9 mouse cellular contexts compared by ENCODE assay signal in genomic region chr3:95041625-95042024, GRCm38 (mm10). TPM values are rescaled to one million over a fixed set of nuclear protein-coding genes. Genes with fewer than 3 reads are reported as not detected.
A peak's percentile ranks its signal among the peaks of the same experiment; 100 is the strongest.
DNase-seq lines count a peak whose midpoint lies in the region; ATAC-seq and TF ChIP-seq lines count a peak whose summit lies in the region.
"Had no signal": no experiment of that assay in that cellular context is flagged by ENCODE, and none has a peak within 500 bp of the region (broad histone marks: within the 10 kb centered on the region; RNA-seq: fewer than 3 reads in every experiment).

No protein-coding gene starts in this region.

- H3K27me3 ChIP-seq in liver, adult 2 months (ENCODE audit: control insufficient read depth, insufficient read depth, low read length), result no peaks in the 10 kb centered on the region
- H3K27me3 ChIP-seq in embryonic facial prominence, embryonic 11.5 days (ENCODE audit: control insufficient read depth, insufficient read depth, low read length), result no peaks in the 10 kb centered on the region
- H3K27me3 ChIP-seq in intestine, embryonic 14.5 days (replicated peaks; ENCODE audit: control insufficient read depth, insufficient read depth, low read length), result no peaks in the 10 kb centered on the region
- H3K27me3 ChIP-seq in myocyte (ENCODE audit: control insufficient read depth, insufficient read depth, insufficient read length), result no peaks in the 10 kb centered on the region

- peak overlapping the region; percentile 82 for H3K4me3 ChIP-seq in liver, adult 2 months (ENCODE audit: insufficient read depth, low read depth, low read length)
- peak overlapping the region; percentile 63 for H3K4me3 ChIP-seq in embryonic facial prominence, embryonic 11.5 days (ENCODE audit: low read depth, low read length)
- H3K4me3 ChIP-seq in intestine, embryonic 14.5 days (ENCODE audit: low read depth, low read length), result peak overlapping the region; percentile 84
- H3K4me3 ChIP-seq in myocyte, result peak overlapping the region; percentile 53

- 2% methylated on average over 3 of the region's 3 CpGs for WGBS in liver, adult 2 months
- WGBS in embryonic facial prominence, embryonic 11.5 days, result 18% methylated on average over 3 of the region's 3 CpGs
- 17% methylated on average over 3 of the region's 3 CpGs for WGBS in intestine, embryonic 14.5 days

- H3K4me1 ChIP-seq in liver, adult 2 months (ENCODE audit: control insufficient read depth, insufficient read depth, low read length), result peaks cover 5% of the 10 kb centered on the region
- no peaks in the 10 kb centered on the region for H3K4me1 ChIP-seq in embryonic facial prominence, embryonic 11.5 days (ENCODE audit: control insufficient read depth, insufficient read depth, low read length)
- peaks cover 11% of the 10 kb centered on the region for H3K4me1 ChIP-seq in intestine, embryonic 14.5 days (replicated peaks; ENCODE audit: control insufficient read depth, insufficient read depth, low read length)

- peak; percentile 48 for DNase-seq in liver, adult 2 months (ENCODE audit: extremely low read depth, low read depth, low spot score)
- no peak for DNase-seq in liver
- DNase-seq in embryonic facial prominence, embryonic 11.5 days (ENCODE audit: low spot score), result no peak
- DNase-seq in intestine, embryonic 14.5 days (ENCODE audit: low spot score), result no peak
- no peak for DNase-seq in urinary bladder, postnatal 10 days (ENCODE audit: low spot score)
- no peak for DNase-seq in gastrocnemius, postnatal 36 days
- DNase-seq in embryo, embryonic 11 days, result no peak
- DNase-seq: spleen, adult 18-20 months had no signal

- peaks cover 19% of the 10 kb centered on the region; the same call in 1 of the 2 replicates for H3K79me2 ChIP-seq in liver, adult 2 months (ENCODE audit: control insufficient read depth, insufficient read depth, low read length)
- peaks cover 55% of the 10 kb centered on the region for H3K79me2 ChIP-seq in myocyte (ENCODE audit: control insufficient read depth, insufficient read depth)

- no peak for TF ChIP-seq POLR2A in liver, adult 2 months (IDR thresholded peaks at IDR 0.05; ENCODE audit: extremely low read depth, insufficient read depth, low read length)
- no peak for TF ChIP-seq POLR2A in myocyte (IDR thresholded peaks at IDR 0.05; ENCODE audit: insufficient read length, low read depth)

- H3K4me2 ChIP-seq in embryonic facial prominence, embryonic 11.5 days (ENCODE audit: low read depth, low read length), result peak overlapping the region; percentile 43
- peak overlapping the region; percentile 60 for H3K4me2 ChIP-seq in intestine, embryonic 14.5 days (ENCODE audit: low read length)
- peak overlapping the region; percentile 75 for H3K4me2 ChIP-seq in myocyte (ENCODE audit: low read depth)

- peaks cover 7% of the 10 kb centered on the region; the same call in 1 of the 2 replicates for H3K36me3 ChIP-seq in liver, adult 2 months (ENCODE audit: control insufficient read depth, insufficient read depth, low read length)
- H3K36me3 ChIP-seq in embryonic facial prominence, embryonic 11.5 days (replicated peaks; ENCODE audit: control insufficient read depth, insufficient read depth, low read depth, low read length), result no peaks in the 10 kb centered on the region
- H3K36me3 ChIP-seq in intestine, embryonic 14.5 days (ENCODE audit: control insufficient read depth, insufficient read depth, low read length), result peaks cover 14% of the 10 kb centered on the region
- H3K36me3 ChIP-seq in myocyte (ENCODE audit: control insufficient read depth, insufficient read depth), result peaks cover 1% of the 10 kb centered on the region

- TF ChIP-seq CTCF in liver, adult 2 months (IDR thresholded peaks at IDR 0.05; ENCODE audit: low read depth, low read length), result no peak

- H3ac ChIP-seq in myocyte (ENCODE audit: control insufficient read depth, insufficient read length), result peak overlapping the region; percentile 58

- intact Hi-C loops in gastrocnemius, postnatal 36 days (cut with DNase I), result no loop called here

- peak overlapping the region; percentile 33; the same call in 1 of the 2 replicates for H3K27ac ChIP-seq in liver, adult 2 months (replicated peaks; ENCODE audit: insufficient read depth, low read depth, low read length)
- no peak overlapping the region for H3K27ac ChIP-seq in embryonic facial prominence, embryonic 11.5 days (replicated peaks; ENCODE audit: low read depth, low read length)
- H3K27ac ChIP-seq in intestine, embryonic 14.5 days (ENCODE audit: low read depth), result no peak overlapping the region

- no peaks in the 10 kb centered on the region for H3K9me3 ChIP-seq in embryonic facial prominence, embryonic 11.5 days (replicated peaks; ENCODE audit: control insufficient read depth, low read length)
- H3K9me3 ChIP-seq in intestine, embryonic 14.5 days (ENCODE audit: control insufficient read depth, low read length), result no peaks in the 10 kb centered on the region

- peak overlapping the region; percentile 66 for H3K9ac ChIP-seq in liver, adult 2 months (ENCODE audit: low read depth, low read length)
- H3K9ac ChIP-seq in embryonic facial prominence, embryonic 11.5 days (replicated peaks; ENCODE audit: low read length), result peak overlapping the region; percentile 65
- H3K9ac ChIP-seq in intestine, embryonic 14.5 days (ENCODE audit: low read length), result peak overlapping the region; percentile 81

- no peak for ATAC-seq in embryonic facial prominence, embryonic 11.5 days (replicated peaks; ENCODE audit: insufficient number of reproducible peaks, low FRiP score, low TSS enrichment, low read depth)
- ATAC-seq in intestine, embryonic 14.5 days (replicated peaks; ENCODE audit: low FRiP score, low TSS enrichment, low read depth), result no peak

TF ChIP-seq in myocyte, 11 proteins besides CTCF, POLR2A, EP300 and RAD21:
- TF ChIP-seq MYOD1 (IDR thresholded peaks at IDR 0.05; ENCODE audit: control insufficient read depth in 1 of 3, insufficient read length in 2 of 3, low read depth in 2 of 3) (no peak), USF1 (IDR thresholded peaks at IDR 0.05; ENCODE audit: low read depth) (no peak), E2F4 (IDR thresholded peaks at IDR 0.05; ENCODE audit: insufficient read depth) (no peak), POLR2AphosphoS2 (IDR thresholded peaks at IDR 0.05; ENCODE audit: insufficient read length, low read depth) (no peak), REST (IDR thresholded peaks at IDR 0.05; ENCODE audit: insufficient read depth, insufficient read length) (no peak), CEBPB (IDR thresholded peaks at IDR 0.05; ENCODE audit: insufficient read depth, poor library complexity, severe bottlenecking) (no peak), MYOG (IDR thresholded peaks at IDR 0.05; ENCODE audit: control insufficient read depth in 1 of 3, insufficient read depth in 1 of 3, insufficient read length in 2 of 3, low read depth in 2 of 3) (no peak), TCF12 (IDR thresholded peaks at IDR 0.05; ENCODE audit: insufficient read depth, poor library complexity, severe bottlenecking) (no peak), MAX (IDR thresholded peaks at IDR 0.05; ENCODE audit: low read depth) (no peak), SRF (IDR thresholded peaks at IDR 0.05; ENCODE audit: control insufficient read depth, insufficient read length, low read depth) (no peak), TCF3 (IDR thresholded peaks at IDR 0.05; ENCODE audit: insufficient read length, low read depth) (no peak)

RNA-seq across cellular contexts. Expression of gene Psmd4, which starts 0.8 kb away (rescaled TPM):
- total RNA-seq in liver, adult 2 months (2014; rRNA removed), result 140 and 156 TPM in 2 replicates
- 132 and 134 TPM in 2 replicates for polyA plus RNA-seq in liver, adult 2 months (2012; rRNA removed)
- polyA plus RNA-seq in embryonic facial prominence, embryonic 11.5 days (2014; fragmentation: Nextera tagmentation; extraction: Ambion mirVana), result 311 and 325 TPM in 2 replicates
- 237 and 260 TPM in 2 replicates for polyA plus RNA-seq in intestine, embryonic 14.5 days (2014; fragmentation: Nextera tagmentation; extraction: Ambion mirVana)
- polyA plus RNA-seq in myocyte (2012; fragmentation: generic; extraction: Trizol), result 338 TPM
- total RNA-seq in gastrocnemius, postnatal 36 days (2021), result 100 to 1,000 TPM; 178 to 188 TPM

RNA-seq across cellular contexts. Expression of gene Zfp687, which starts 26.4 kb away (rescaled TPM):
- total RNA-seq in liver, adult 2 months (2014; rRNA removed), result 2.1 and 3.2 TPM in 2 replicates
- 6.8 and 8.8 TPM in 2 replicates for polyA plus RNA-seq in liver, adult 2 months (2012; rRNA removed)
- polyA plus RNA-seq in embryonic facial prominence, embryonic 11.5 days (2014; fragmentation: Nextera tagmentation; extraction: Ambion mirVana), result 18.0 and 23.0 TPM in 2 replicates
- 23.9 and 27.8 TPM in 2 replicates for polyA plus RNA-seq in intestine, embryonic 14.5 days (2014; fragmentation: Nextera tagmentation; extraction: Ambion mirVana)
- polyA plus RNA-seq in myocyte (2012; fragmentation: generic; extraction: Trizol), result 11.5 TPM
- 10 to 100 TPM in 1 of 2 experiments, 1 to 10 TPM in 1; 9.5 to 11.7 TPM for total RNA-seq in gastrocnemius, postnatal 36 days (2021)
